Mouse (Mus musculus) liver, adult 2 months (tissue): ENCODE measurements around the gene Rara. TPM values are rescaled to one million over a fixed set of nuclear protein-coding genes. Genes with fewer than 3 reads are reported as not detected.

Experiments used
- DNase-seq: peaks from one replicate; pipeline ENCODE4 v3.0.0-alpha.2; 2011; ENCODE audit warnings: low read depth, low spot score; ENCODE audit errors: extremely low read depth
- H3K27ac ChIP-seq: fragments of 200-500 bp; replicated peaks from 2 replicates; pipeline ENCODE4 v1.5.1; 2012; ENCODE audit warnings: low read depth, mild to moderate bottlenecking, control low read depth, inconsistent platforms, low read length; ENCODE audit not compliant: insufficient read depth
- H3K27me3 ChIP-seq: fragments of 200-500 bp; 2 replicates; pipeline ENCODE4 v1.6.1; 2012; ENCODE audit warnings: mild to moderate bottlenecking, moderate library complexity, low read length, inconsistent platforms; ENCODE audit not compliant: control insufficient read depth, insufficient read depth
- H3K36me3 ChIP-seq: fragments of 200-500 bp; 2 replicates; pipeline ENCODE4 v1.6.1; 2012; ENCODE audit warnings: low read length, inconsistent platforms; ENCODE audit not compliant: control insufficient read depth, insufficient read depth
- H3K4me1 ChIP-seq: fragments of 200-500 bp; 2 replicates; pipeline ENCODE4 v1.6.1; 2011; ENCODE audit warnings: low read length; ENCODE audit not compliant: control insufficient read depth, insufficient read depth
- H3K4me3 ChIP-seq: fragments of 200-500 bp; 2 replicates; pipeline ENCODE4 v1.5.1; 2011; ENCODE audit warnings: low read depth, mild to moderate bottlenecking, control low read depth, low read length, moderate library complexity; ENCODE audit not compliant: insufficient read depth
- H3K79me2 ChIP-seq: fragments of 200-500 bp; 2 replicates; pipeline ENCODE4 v1.6.1; 2012; ENCODE audit warnings: inconsistent platforms, mild to moderate bottlenecking, low read length, moderate library complexity; ENCODE audit not compliant: control insufficient read depth, insufficient read depth
- H3K9ac ChIP-seq: fragments of 200-500 bp; 2 replicates; pipeline ENCODE4 v1.6.1; 2012; ENCODE audit warnings: low read depth, mild to moderate bottlenecking, control low read depth, inconsistent platforms, low read length
- CTCF ChIP-seq: fragments of 200-500 bp; IDR thresholded peaks from 2 replicates; pipeline ENCODE4 v1.5.1; 2011; ENCODE audit warnings: low read depth, low read length, control low read depth
- POLR2A ChIP-seq: fragments of 200-500 bp; IDR thresholded peaks from 2 replicates; pipeline ENCODE4 v1.6.1; 2011; ENCODE audit warnings: low read length, control low read depth; ENCODE audit not compliant: insufficient read depth; ENCODE audit errors: extremely low read depth
- WGBS: fragments of 180-500 bp; shearing (Covaris S2); methylation state at CpG from one replicate; pipeline ENCODE4 v1.1.7; 2018; 5-methylcytosine and 5-hydroxymethylcytosine counted together
- polyA plus RNA-seq: library from polyadenylated mRNA; depleted of rRNA; stranded (reverse); fragments of >200 nt; gene quantifications from 2 replicates; pipeline ENCODE4 v1.2.3, GENCODE M21; 2012
- total RNA-seq: library from RNA; depleted of rRNA; stranded (reverse); fragments of >200 nt; gene quantifications from 2 replicates; pipeline ENCODE4 v1.2.3, GENCODE M21; 2014

The Rara gene
- total and polyA plus RNA-seq, 2 experiments = 3.7 to 14.1 TPM

GRCm38 (mm10) chr11:98925265-98925721, 2.3 kb upstream of the Rara start:
- no peak overlapping the region for H3K27ac ChIP-seq
- no peak for DNase-seq
- no peaks in the 10 kb centered on the region for H3K36me3 ChIP-seq
- H3K4me3 ChIP-seq = no peak overlapping the region
- no peaks in the 10 kb centered on the region for H3K79me2 ChIP-seq
- TF ChIP-seq CTCF (no peak), POLR2A (no peak)
- H3K27me3 ChIP-seq = no peaks in the 10 kb centered on the region
- H3K4me1 ChIP-seq = peaks cover 3% of the 10 kb centered on the region
- 58% methylated on average over 10 of the region's 10 CpGs for WGBS
- H3K9ac ChIP-seq = no peak overlapping the region

- H3K27ac ChIP-seq = no peak overlapping the region
These were observed 1.7 kb upstream of the Rara start for GRCm38 (mm10) chr11:98925868-98926311.

GRCm38 (mm10) chr11:98926553-98926952, 1.1 kb upstream of the Rara start:
- Histone ChIP-seq H3K27ac (no peak overlapping the region), H3K27me3 (no peaks in the 10 kb centered on the region), H3K9ac (no peak overlapping the region), H3K36me3 (no peaks in the 10 kb centered on the region), H3K4me1 (peaks cover 4% of the 10 kb centered on the region), H3K4me3 (no peak overlapping the region), H3K79me2 (no peaks in the 10 kb centered on the region)
- TF ChIP-seq CTCF (no peak), POLR2A (no peak)
- WGBS = 87% methylated on average over 7 of the region's 7 CpGs
- no peak for DNase-seq

More at GRCm38 (mm10) chr11:98925868-98926311, 1.7 kb upstream of the Rara start:
- H3K79me2 ChIP-seq = no peaks in the 10 kb centered on the region
- no peaks in the 10 kb centered on the region for H3K36me3 ChIP-seq
- H3K4me3 ChIP-seq = no peak overlapping the region
- 58% methylated on average over 12 of the region's 12 CpGs for WGBS
- no peak for DNase-seq
- H3K9ac ChIP-seq = no peak overlapping the region
- TF ChIP-seq CTCF (no peak), POLR2A (no peak)
- H3K27me3 ChIP-seq = no peaks in the 10 kb centered on the region
- H3K4me1 ChIP-seq = peaks cover 4% of the 10 kb centered on the region

GRCm38 (mm10) chr11:98928186-98928893, 722 bp downstream of the Rara start:
- Histone ChIP-seq H3K79me2 (no peaks in the 10 kb centered on the region), H3K36me3 (no peaks in the 10 kb centered on the region), H3K27me3 (no peaks in the 10 kb centered on the region), H3K4me3 (no peak overlapping the region; the same call in 1 of the 2 replicates), H3K27ac (no peak overlapping the region), H3K4me1 (peaks cover 5% of the 10 kb centered on the region), H3K9ac (no peak overlapping the region)
- 59% methylated on average over 12 of the region's 12 CpGs for WGBS
- no peak for TF ChIP-seq CTCF
- no peak for TF ChIP-seq POLR2A
- no peak for DNase-seq

GRCm38 (mm10) chr11:98929503-98929902, 1.9 kb downstream of the Rara start:
- Histone ChIP-seq H3K4me1 (peaks cover 8% of the 10 kb centered on the region), H3K36me3 (no peaks in the 10 kb centered on the region), H3K4me3 (no peak overlapping the region), H3K27me3 (no peaks in the 10 kb centered on the region), H3K79me2 (no peaks in the 10 kb centered on the region), H3K27ac (no peak overlapping the region), H3K9ac (no peak overlapping the region)
- TF ChIP-seq CTCF (no peak), POLR2A (no peak)
- 50% methylated on average over 9 of the region's 9 CpGs for WGBS
- no peak for DNase-seq

GRCm38 (mm10) chr11:98930127-98930601, 2.5 kb downstream of the Rara start:
- H3K27me3 ChIP-seq = no peaks in the 10 kb centered on the region
- 73% methylated on average over 7 of the region's 7 CpGs for WGBS
- no peaks in the 10 kb centered on the region for H3K36me3 ChIP-seq
- H3K4me3 ChIP-seq = no peak overlapping the region
- H3K79me2 ChIP-seq = no peaks in the 10 kb centered on the region
- no peak for DNase-seq
- 0 out of 2 replicates have a peak overlapping the region, but pooled peaks have one; percentile 33 for H3K9ac ChIP-seq
- H3K4me1 ChIP-seq = peaks cover 10% of the 10 kb centered on the region
- H3K27ac ChIP-seq = 0 out of 2 replicates have a peak overlapping the region, but pooled peaks have one; percentile 11
- TF ChIP-seq POLR2A (no peak), CTCF (no peak)
